Mouse (Mus musculus): ENCODE data around the gene BC017158. TPM values are rescaled to one million over a fixed set of nuclear protein-coding genes. Genes with fewer than 3 reads are reported as not detected.

BC017158 gene
- polyA plus RNA-seq, 1 experiment from 2014 or later: 38.2 TPM

GRCm38 (mm10) chr7:128312375-128313059 is 14.5 kb upstream of the BC017158 start:
- no peaks in the 10 kb centered on the region for H3K27me3 ChIP-seq (replicated peaks; ENCODE audit: control insufficient read depth, insufficient read depth, low read length)
- no peak for DNase-seq (ENCODE audit: low spot score)
- no peak overlapping the region for H3K9ac ChIP-seq (ENCODE audit: low read depth, low read length)
- ATAC-seq (replicated peaks; ENCODE audit: low FRiP score): no peak
- no peak overlapping the region for H3K27ac ChIP-seq (ENCODE audit: low read depth, low read length)
- whole genome bisulfite sequencing: 66% methylated on average over 13 of the region's 13 CpGs
- peaks cover 15% of the 10 kb centered on the region for H3K4me1 ChIP-seq (replicated peaks; ENCODE audit: control insufficient read depth, insufficient read depth, low read length)
- H3K4me2 ChIP-seq: no peak overlapping the region
- no peaks in the 10 kb centered on the region for H3K36me3 ChIP-seq (ENCODE audit: control insufficient read depth, insufficient read depth, low read length)
- H3K4me3 ChIP-seq (ENCODE audit: low read depth, low read length): no peak overlapping the region
- no peaks in the 10 kb centered on the region for H3K9me3 ChIP-seq (ENCODE audit: control insufficient read depth, low read length)

- Histone ChIP-seq H3K9ac (ENCODE audit: low read depth, low read length) (no peak overlapping the region), H3K4me1 (replicated peaks; ENCODE audit: control insufficient read depth, insufficient read depth, low read length) (peaks cover 15% of the 10 kb centered on the region), H3K9me3 (ENCODE audit: control insufficient read depth, low read length) (no peaks in the 10 kb centered on the region), H3K27ac (ENCODE audit: low read depth, low read length) (no peak overlapping the region), H3K4me2 (no peak overlapping the region), H3K27me3 (replicated peaks; ENCODE audit: control insufficient read depth, insufficient read depth, low read length) (no peaks in the 10 kb centered on the region), H3K36me3 (ENCODE audit: control insufficient read depth, insufficient read depth, low read length) (no peaks in the 10 kb centered on the region), H3K4me3 (ENCODE audit: low read depth, low read length) (no peak overlapping the region)
- DNase-seq (ENCODE audit: low spot score) (no peak), ATAC-seq (replicated peaks; ENCODE audit: low FRiP score) (no peak)
- WGBS: 70% methylated on average over 8 of the region's 8 CpGs
These were observed 13.8 kb upstream of the BC017158 start for GRCm38 (mm10) chr7:128311811-128312210.

- Histone ChIP-seq H3K9ac (ENCODE audit: low read depth, low read length) (no peak overlapping the region), H3K4me3 (ENCODE audit: low read depth, low read length) (no peak overlapping the region), H3K27me3 (replicated peaks; ENCODE audit: control insufficient read depth, insufficient read depth, low read length) (no peaks in the 10 kb centered on the region), H3K4me2 (no peak overlapping the region), H3K4me1 (replicated peaks; ENCODE audit: control insufficient read depth, insufficient read depth, low read length) (peaks cover 15% of the 10 kb centered on the region), H3K9me3 (ENCODE audit: control insufficient read depth, low read length) (no peaks in the 10 kb centered on the region), H3K27ac (ENCODE audit: low read depth, low read length) (no peak overlapping the region), H3K36me3 (ENCODE audit: control insufficient read depth, insufficient read depth, low read length) (no peaks in the 10 kb centered on the region)
- WGBS: 44% methylated on average over 3 of the region's 3 CpGs
- DNase-seq (ENCODE audit: low spot score) (no peak), ATAC-seq (replicated peaks; ENCODE audit: low FRiP score) (no peak)
These were observed 13.3 kb upstream of the BC017158 start for GRCm38 (mm10) chr7:128311263-128311662.

GRCm38 (mm10) chr7:128310229-128310688 is 12.3 kb upstream of the BC017158 start:
- Histone ChIP-seq H3K27ac (ENCODE audit: low read depth, low read length) (no peak overlapping the region), H3K9ac (ENCODE audit: low read depth, low read length) (no peak overlapping the region), H3K36me3 (ENCODE audit: control insufficient read depth, insufficient read depth, low read length) (no peaks in the 10 kb centered on the region), H3K4me3 (ENCODE audit: low read depth, low read length) (no peak overlapping the region), H3K27me3 (replicated peaks; ENCODE audit: control insufficient read depth, insufficient read depth, low read length) (no peaks in the 10 kb centered on the region), H3K4me2 (peak overlapping the region; percentile 1; the same call in 1 of the 2 replicates), H3K4me1 (replicated peaks; ENCODE audit: control insufficient read depth, insufficient read depth, low read length) (peaks cover 15% of the 10 kb centered on the region), H3K9me3 (ENCODE audit: control insufficient read depth, low read length) (no peaks in the 10 kb centered on the region)
- ATAC-seq (replicated peaks; ENCODE audit: low FRiP score): peak; percentile 61
- no peak for DNase-seq (ENCODE audit: low spot score)
- WGBS: 17% methylated on average over 8 of the region's 8 CpGs

- WGBS: 56% methylated on average over 1 of the region's 1 CpGs
- peak overlapping the region; percentile 1; the same call in 1 of the 2 replicates for H3K4me2 ChIP-seq
- no peaks in the 10 kb centered on the region for H3K36me3 ChIP-seq (ENCODE audit: control insufficient read depth, insufficient read depth, low read length)
- H3K4me1 ChIP-seq (replicated peaks; ENCODE audit: control insufficient read depth, insufficient read depth, low read length): peaks cover 15% of the 10 kb centered on the region
- DNase-seq (ENCODE audit: low spot score) (no peak), ATAC-seq (replicated peaks; ENCODE audit: low FRiP score) (peak; percentile 22; the same call in 1 of the 2 replicates)
- no peak overlapping the region for H3K4me3 ChIP-seq (ENCODE audit: low read depth, low read length)
- H3K27ac ChIP-seq (ENCODE audit: low read depth, low read length): no peak overlapping the region
- H3K27me3 ChIP-seq (replicated peaks; ENCODE audit: control insufficient read depth, insufficient read depth, low read length): no peaks in the 10 kb centered on the region
- H3K9me3 ChIP-seq (ENCODE audit: control insufficient read depth, low read length): no peaks in the 10 kb centered on the region
- H3K9ac ChIP-seq (ENCODE audit: low read depth, low read length): no peak overlapping the region
These were observed 11.8 kb upstream of the BC017158 start for GRCm38 (mm10) chr7:128309776-128310175.

GRCm38 (mm10) chr7:128309216-128309615 is 11.2 kb upstream of the BC017158 start:
- no peak overlapping the region for H3K27ac ChIP-seq (ENCODE audit: low read depth, low read length)
- 59% methylated on average over 3 of the region's 3 CpGs for WGBS

GRCm38 (mm10) chr7:128307851-128308250 is 9.9 kb upstream of the BC017158 start:
- H3K4me2 ChIP-seq: no peak overlapping the region
- H3K9ac ChIP-seq (ENCODE audit: low read depth, low read length): no peak overlapping the region
- no peak overlapping the region for H3K4me3 ChIP-seq (ENCODE audit: low read depth, low read length)
- no peaks in the 10 kb centered on the region for H3K27me3 ChIP-seq (replicated peaks; ENCODE audit: control insufficient read depth, insufficient read depth, low read length)
- H3K27ac ChIP-seq (ENCODE audit: low read depth, low read length): no peak overlapping the region
- ATAC-seq (replicated peaks; ENCODE audit: low FRiP score): no peak
- no peak for DNase-seq (ENCODE audit: low spot score)
- no peaks in the 10 kb centered on the region for H3K36me3 ChIP-seq (ENCODE audit: control insufficient read depth, insufficient read depth, low read length)
- no peaks in the 10 kb centered on the region for H3K9me3 ChIP-seq (ENCODE audit: control insufficient read depth, low read length)
- H3K4me1 ChIP-seq (replicated peaks; ENCODE audit: control insufficient read depth, insufficient read depth, low read length): peaks cover 15% of the 10 kb centered on the region

More at GRCm38 (mm10) chr7:128309216-128309615, 11.2 kb upstream of the BC017158 start:
- ATAC-seq (replicated peaks; ENCODE audit: low FRiP score): no peak
- no peaks in the 10 kb centered on the region for H3K27me3 ChIP-seq (replicated peaks; ENCODE audit: control insufficient read depth, insufficient read depth, low read length)
- H3K4me1 ChIP-seq (replicated peaks; ENCODE audit: control insufficient read depth, insufficient read depth, low read length): peaks cover 15% of the 10 kb centered on the region
- H3K9ac ChIP-seq (ENCODE audit: low read depth, low read length): no peak overlapping the region
- no peak overlapping the region for H3K4me2 ChIP-seq
- H3K36me3 ChIP-seq (ENCODE audit: control insufficient read depth, insufficient read depth, low read length): no peaks in the 10 kb centered on the region
- H3K4me3 ChIP-seq (ENCODE audit: low read depth, low read length): no peak overlapping the region
- no peaks in the 10 kb centered on the region for H3K9me3 ChIP-seq (ENCODE audit: control insufficient read depth, low read length)
- DNase-seq (ENCODE audit: low spot score): no peak

- peaks cover 8% of the 10 kb centered on the region for H3K4me1 ChIP-seq (replicated peaks; ENCODE audit: control insufficient read depth, insufficient read depth, low read length)
- H3K27me3 ChIP-seq (replicated peaks; ENCODE audit: control insufficient read depth, insufficient read depth, low read length): no peaks in the 10 kb centered on the region
- WGBS: 5% methylated on average over 5 of the region's 5 CpGs
- no peaks in the 10 kb centered on the region for H3K9me3 ChIP-seq (ENCODE audit: control insufficient read depth, low read length)
- 0 out of 2 replicates have a peak, but pooled peaks have one; percentile 53 for ATAC-seq (replicated peaks; ENCODE audit: low FRiP score)
- no peak overlapping the region for H3K27ac ChIP-seq (ENCODE audit: low read depth, low read length)
- H3K4me2 ChIP-seq: no peak overlapping the region
- no peak for DNase-seq (ENCODE audit: low spot score)
- H3K36me3 ChIP-seq (ENCODE audit: control insufficient read depth, insufficient read depth, low read length): no peaks in the 10 kb centered on the region
- no peak overlapping the region for H3K9ac ChIP-seq (ENCODE audit: low read depth, low read length)
- no peak overlapping the region for H3K4me3 ChIP-seq (ENCODE audit: low read depth, low read length)
These were observed 6.9 kb upstream of the BC017158 start for GRCm38 (mm10) chr7:128304907-128305306.

GRCm38 (mm10) chr7:128304198-128304597 is 6.2 kb upstream of the BC017158 start:
- Histone ChIP-seq H3K27ac (ENCODE audit: low read depth, low read length) (no peak overlapping the region), H3K9me3 (ENCODE audit: control insufficient read depth, low read length) (no peaks in the 10 kb centered on the region), H3K36me3 (ENCODE audit: control insufficient read depth, insufficient read depth, low read length) (no peaks in the 10 kb centered on the region), H3K9ac (ENCODE audit: low read depth, low read length) (no peak overlapping the region), H3K4me2 (no peak overlapping the region), H3K4me3 (ENCODE audit: low read depth, low read length) (no peak overlapping the region), H3K27me3 (replicated peaks; ENCODE audit: control insufficient read depth, insufficient read depth, low read length) (no peaks in the 10 kb centered on the region), H3K4me1 (replicated peaks; ENCODE audit: control insufficient read depth, insufficient read depth, low read length) (peaks cover 2% of the 10 kb centered on the region)
- no peak for ATAC-seq (replicated peaks; ENCODE audit: low FRiP score)
- no peak for DNase-seq (ENCODE audit: low spot score)
- WGBS: 65% methylated on average over 6 of the region's 6 CpGs

Data from liver, embryonic 11.5 days (tissue).